ENCODE assay signal across 17 mouse cellular contexts in the genomic region with DNA sequence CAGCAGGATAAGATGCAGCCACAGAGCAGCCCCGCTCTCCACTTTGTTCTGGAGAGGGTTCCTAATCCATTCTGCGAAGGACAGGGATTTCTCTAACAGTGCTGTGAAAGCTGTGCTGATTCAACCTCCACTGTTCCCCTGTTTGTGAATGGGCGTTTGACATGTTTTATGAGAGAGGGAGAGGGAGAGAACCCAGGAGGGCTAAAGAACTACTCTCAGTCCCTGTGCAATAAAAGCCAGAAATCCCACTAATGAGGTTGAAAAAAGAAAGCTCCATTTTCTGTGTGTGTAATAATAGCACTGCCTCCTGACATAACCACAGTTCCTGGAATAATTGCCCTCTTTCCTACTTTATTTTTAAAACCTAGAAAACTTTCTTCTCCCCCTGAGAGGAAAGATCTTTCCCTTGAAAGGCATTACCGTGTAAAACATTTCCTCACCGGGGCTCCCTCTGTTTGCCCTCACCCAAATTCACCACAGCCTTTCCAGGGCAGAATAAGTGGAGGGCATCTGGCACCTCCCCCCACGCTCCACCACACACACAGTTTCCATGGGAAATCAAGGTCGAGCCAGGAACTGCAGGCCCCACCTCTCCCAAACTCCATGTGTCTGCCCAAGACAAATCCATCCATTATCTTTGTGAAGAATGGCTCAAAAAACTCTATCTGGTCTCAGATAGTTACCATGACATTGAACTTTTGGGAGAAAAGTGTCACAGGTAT. TPM values are rescaled to one million over a fixed set of nuclear protein-coding genes. Genes with fewer than 3 reads are reported as not detected.
DNase-seq lines count a peak whose midpoint lies in the region; ATAC-seq and TF ChIP-seq lines count a peak whose summit lies in the region.
"Had no signal": no experiment of that assay in that cellular context is flagged by ENCODE, and none has a peak within 500 bp of the region (broad histone marks: within the 10 kb centered on the region; RNA-seq: fewer than 3 reads in every experiment).

No protein-coding gene starts in this region.

- DNase-seq in frontal cortex, postnatal 14 days (ENCODE audit: low spot score in 2 of 2), result no peak
- DNase-seq in Muller cell, postnatal 12 days (ENCODE audit: inconsistent ontology term), result peak; percentile 32
- peak; percentile 66 for DNase-seq in brain, adult 2 months (ENCODE audit: low read depth, low spot score)
- DNase-seq in limb, embryonic 14.5 days (ENCODE audit: low spot score), result peak; percentile 38
- no peak for DNase-seq in heart, adult 11 months
- no peak for DNase-seq in gastrocnemius, postnatal 14 days
- no peak for DNase-seq in lung, adult 18-20 months
- DNase-seq: cerebellum, adult 2 months; embryo, embryonic 11 days; heart, postnatal 14 days; kidney, postnatal 25 days had no signal

- peak overlapping the region; percentile 15; the same call in 1 of the 2 replicates for H3K27ac ChIP-seq in limb, embryonic 14.5 days (replicated peaks; ENCODE audit: low read depth, low read length)
- H3K27ac ChIP-seq: liver, embryonic 12.5 days; midbrain, embryonic 10.5 days had no signal

- H3K27me3 ChIP-seq in limb, embryonic 14.5 days (ENCODE audit: control insufficient read depth, insufficient read depth, low read length), result no peaks in the 10 kb centered on the region
- H3K27me3 ChIP-seq: liver, embryonic 12.5 days had no signal

- H3K36me3 ChIP-seq in limb, embryonic 14.5 days (ENCODE audit: control insufficient read depth, insufficient read depth, low read length), result no peaks in the 10 kb centered on the region
- H3K36me3 ChIP-seq: liver, embryonic 12.5 days; midbrain, embryonic 10.5 days had no signal

- intact Hi-C loops in gastrocnemius, postnatal 14 days (cut with DNase I; ENCODE audit: low total_unique reads), result no loop called here

- no peak overlapping the region for H3K4me3 ChIP-seq in limb, embryonic 14.5 days (replicated peaks; ENCODE audit: low read length)
- H3K4me3 ChIP-seq: liver, embryonic 12.5 days; midbrain, embryonic 10.5 days had no signal

- peak; percentile 81 for ATAC-seq in frontal cortex, adult (ENCODE audit: low TSS enrichment)
- peak; percentile 50 for ATAC-seq in limb, embryonic 14.5 days (ENCODE audit: low FRiP score, low read depth)
- ATAC-seq: intestine, embryonic 16.5 days; liver, embryonic 12.5 days; lung, postnatal 0 days had no signal

- WGBS in limb, embryonic 14.5 days, result 19% methylated on average over 7 of the region's 7 CpGs

- peaks cover 10% of the 10 kb centered on the region for H3K4me1 ChIP-seq in limb, embryonic 14.5 days (ENCODE audit: control insufficient read depth, insufficient read depth, low read length)
- H3K4me1 ChIP-seq: liver, embryonic 12.5 days; midbrain, embryonic 10.5 days had no signal

- no peak for TF ChIP-seq POLR2A in limb, embryonic 14.5 days (IDR thresholded peaks at IDR 0.05; ENCODE audit: borderline replicate concordance, extremely low read depth, insufficient read depth, insufficient read length)

- no peak overlapping the region for H3K9ac ChIP-seq in limb, embryonic 14.5 days (ENCODE audit: low read depth, low read length, severe bottlenecking)
- H3K9ac ChIP-seq: liver, embryonic 12.5 days had no signal

- no peaks in the 10 kb centered on the region for H3K9me3 ChIP-seq in limb, embryonic 14.5 days (ENCODE audit: control insufficient read depth, low read length)
- H3K9me3 ChIP-seq: liver, embryonic 12.5 days; midbrain, embryonic 10.5 days had no signal

- no peak overlapping the region for H3K4me2 ChIP-seq in limb, embryonic 14.5 days (replicated peaks; ENCODE audit: low read depth, low read length, severe bottlenecking)
- H3K4me2 ChIP-seq: liver, embryonic 12.5 days had no signal

RNA-seq across cellular contexts. Expression of gene Gadl1, which starts 24.1 kb away (rescaled TPM):
- polyA plus RNA-seq in limb, embryonic 14.5 days (2012; rRNA removed), result 0.59 and 0.69 TPM in 2 replicates
- 0.93 and 1.4 TPM in 2 replicates for polyA plus RNA-seq in limb, embryonic 14.5 days (2014; fragmentation: Nextera tagmentation; extraction: Ambion mirVana)
- 10 to 100 TPM; 19.0 to 19.4 TPM for total RNA-seq in gastrocnemius, postnatal 14 days (2021)
- total RNA-seq: ES-E14 had no signal

Comparison
In these comparisons a context has a peak if more than half of its experiments do, and no peak if none do; other contexts are left out.
1. DNase-seq: peak in Muller cell, postnatal 12 days (single experiment), brain, adult 2 months (single experiment) and limb, embryonic 14.5 days (single experiment); none in frontal cortex, postnatal 14 days (0 of 2), heart, adult 11 months (single experiment), gastrocnemius, postnatal 14 days (single experiment) and lung, adult 18-20 months (0 of 2).